Mouse (Mus musculus) gastrocnemius, postnatal 4 days (tissue): Measurements from ENCODE around the gene Cygb. TPM values are rescaled to one million over a fixed set of nuclear protein-coding genes. Genes with fewer than 3 reads are reported as not detected.
"Not testable (repeated sequence)": the region's sequence is repeated elsewhere in the genome, so short reads cannot be mapped to it uniquely, and the experiment has no call there.

ENCODE experiments used
- DNase-seq, 2 experiments: peaks; one replicate each; pipeline ENCODE4 v3.0.0; 2021 to 2022; ENCODE audit warnings: low spot score in 2 of 2, mixed read lengths in 2 of 2
- total RNA-seq, 2 experiments: library from RNA; stranded (reverse); gene quantifications; 2 replicates each; pipeline ENCODE4 v1.2.3; 2021

The Cygb gene
- total RNA-seq, 2 experiments from 2014 or later = 26.5 to 30.5 TPM

- DNase-seq = not testable (repeated sequence)
Observed at GRCm38 (mm10) chr11:116675429-116675828, 21.3 kb upstream of the Cygb start.

- DNase-seq = no peak
Observed at GRCm38 (mm10) chr11:116674616-116675379, 20.7 kb upstream of the Cygb start.

- DNase-seq = no peak
Observed at GRCm38 (mm10) chr11:116673410-116673809, 19.3 kb upstream of the Cygb start.

- DNase-seq = no peak
Observed at GRCm38 (mm10) chr11:116672595-116672994, 18.5 kb upstream of the Cygb start.

- no peak for DNase-seq
Observed at GRCm38 (mm10) chr11:116671845-116672434, 17.8 kb upstream of the Cygb start.

- DNase-seq = peak; percentile 94 to 97
Observed at GRCm38 (mm10) chr11:116671112-116671844, 17.2 kb upstream of the Cygb start.

- DNase-seq = no peak
Observed at GRCm38 (mm10) chr11:116670386-116670785, 16.3 kb upstream of the Cygb start.

GRCm38 (mm10) chr11:116669787-116670365, 15.8 kb upstream of the Cygb start:
- no peak for DNase-seq

- DNase-seq = no peak
Observed at GRCm38 (mm10) chr11:116669316-116669715, 15.2 kb upstream of the Cygb start.

- peak in 1 of 2 experiments; percentile 33 for DNase-seq
Observed at GRCm38 (mm10) chr11:116668839-116669238, 14.7 kb upstream of the Cygb start.

GRCm38 (mm10) chr11:116668381-116668825, 14.3 kb upstream of the Cygb start:
- DNase-seq = peak in 1 of 2 experiments; percentile 16

GRCm38 (mm10) chr11:116667930-116668329, 13.8 kb upstream of the Cygb start:
- no peak for DNase-seq

GRCm38 (mm10) chr11:116667012-116667411, 12.9 kb upstream of the Cygb start:
- DNase-seq = not testable (repeated sequence)

GRCm38 (mm10) chr11:116666566-116666965, 12.5 kb upstream of the Cygb start:
- DNase-seq = no peak

GRCm38 (mm10) chr11:116665289-116665688, 11.2 kb upstream of the Cygb start:
- DNase-seq = no peak

GRCm38 (mm10) chr11:116661948-116662377, 7.8 kb upstream of the Cygb start:
- DNase-seq = peak in 1 of 2 experiments; percentile 15

GRCm38 (mm10) chr11:116661291-116661947, 7.3 kb upstream of the Cygb start:
- DNase-seq = no peak

- no peak for DNase-seq
Observed at GRCm38 (mm10) chr11:116660181-116660580, 6.1 kb upstream of the Cygb start.

GRCm38 (mm10) chr11:116659027-116659621, 5.0 kb upstream of the Cygb start:
- no peak for DNase-seq

GRCm38 (mm10) chr11:116658238-116658637, 4.1 kb upstream of the Cygb start:
- DNase-seq = peak in 1 of 2 experiments; percentile 27
